In the genomic region with DNA sequence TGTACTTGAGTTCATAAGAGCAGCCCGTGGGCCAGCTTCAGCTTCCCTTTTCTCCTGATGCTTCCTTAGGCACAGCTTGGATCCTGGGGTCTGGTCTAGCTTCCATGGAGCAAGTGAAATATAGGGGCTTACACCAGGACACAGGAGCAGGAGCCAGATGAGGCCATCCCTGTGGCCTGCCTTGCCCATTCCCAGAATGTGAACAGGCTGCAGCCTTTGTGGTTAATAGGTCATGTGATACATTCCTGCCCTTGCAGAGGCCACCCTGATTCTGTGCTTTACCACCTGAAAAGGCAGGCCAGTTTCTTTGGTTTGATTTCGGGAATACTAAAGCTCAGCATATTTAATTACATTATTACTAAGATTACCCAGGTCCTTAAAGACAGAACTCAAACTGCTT, we compare ENCODE assay signal across 28 mouse cellular contexts. TPM values are rescaled to one million over a fixed set of nuclear protein-coding genes. Genes with fewer than 3 reads are reported as not detected.
"Had no signal": no experiment of that assay in that cellular context is flagged by ENCODE, and none has a peak within 500 bp of the region (broad histone marks: within the 10 kb centered on the region; RNA-seq: fewer than 3 reads in every experiment).

No protein-coding gene starts in this region.

- H3K27ac ChIP-seq: embryonic facial prominence, embryonic 10.5 days; embryonic facial prominence, embryonic 12.5 days; embryonic facial prominence, embryonic 13.5 days; embryonic facial prominence, embryonic 15.5 days; forebrain, embryonic 10.5 days; forebrain, embryonic 12.5 days; forebrain, embryonic 13.5 days; forebrain, embryonic 15.5 days; gastrocnemius, adult 2 months; heart, adult 2 months had no signal

- H3K9me3 ChIP-seq: embryonic facial prominence, embryonic 10.5 days; embryonic facial prominence, embryonic 12.5 days; embryonic facial prominence, embryonic 13.5 days; embryonic facial prominence, embryonic 15.5 days; forebrain, embryonic 10.5 days; forebrain, embryonic 12.5 days; forebrain, embryonic 13.5 days; forebrain, embryonic 15.5 days had no signal

- H3K27me3 ChIP-seq: embryonic facial prominence, embryonic 12.5 days; embryonic facial prominence, embryonic 13.5 days; embryonic facial prominence, embryonic 15.5 days; forebrain, embryonic 12.5 days; forebrain, embryonic 13.5 days; forebrain, embryonic 15.5 days had no signal

- DNase-seq: cerebellum, adult 2 months; cerebellum, adult 8-10 months; cerebellum, adult 9-10 months; cerebellum, adult 9-11 months; cerebellum, postnatal 10 days; cerebellum, postnatal 14 days; cerebellum, postnatal 25 days; cerebellum, postnatal 36 days; embryo, embryonic 11 days; forebrain, postnatal 0 days; gastrocnemius, adult 2 months; gastrocnemius, postnatal 10 days; gastrocnemius, postnatal 14 days; gastrocnemius, postnatal 25 days; gastrocnemius, postnatal 36 days; heart, adult 18-20 months; heart, adult 2 months had no signal

- ATAC-seq: forebrain, embryonic 13.5 days; forebrain, embryonic 14.5 days; forebrain, embryonic 15.5 days; forebrain, embryonic 16.5 days; forebrain, postnatal 0 days had no signal

- H3K4me1 ChIP-seq: embryonic facial prominence, embryonic 12.5 days; embryonic facial prominence, embryonic 13.5 days; embryonic facial prominence, embryonic 15.5 days; forebrain, embryonic 12.5 days; forebrain, embryonic 13.5 days; forebrain, embryonic 15.5 days had no signal

- H3K4me3 ChIP-seq: embryonic facial prominence, embryonic 10.5 days; embryonic facial prominence, embryonic 12.5 days; embryonic facial prominence, embryonic 13.5 days; embryonic facial prominence, embryonic 15.5 days; erythroblast, embryonic 14.5 days; forebrain, embryonic 10.5 days; forebrain, embryonic 12.5 days; forebrain, embryonic 13.5 days; forebrain, embryonic 15.5 days; gastrocnemius, adult 2 months; heart, adult 2 months had no signal

- H3K36me3 ChIP-seq: embryonic facial prominence, embryonic 12.5 days; forebrain, embryonic 10.5 days had no signal

- H3K9ac ChIP-seq: embryonic facial prominence, embryonic 12.5 days; embryonic facial prominence, embryonic 13.5 days; embryonic facial prominence, embryonic 15.5 days; forebrain, embryonic 12.5 days; forebrain, embryonic 13.5 days; forebrain, embryonic 15.5 days; forebrain, postnatal 0 days had no signal

- H3K4me2 ChIP-seq: embryonic facial prominence, embryonic 12.5 days; embryonic facial prominence, embryonic 13.5 days; embryonic facial prominence, embryonic 15.5 days; forebrain, embryonic 12.5 days; forebrain, embryonic 13.5 days; forebrain, embryonic 15.5 days had no signal

RNA-seq across cellular contexts. Expression of gene Id2, which starts 52.9 kb away (rescaled TPM):
- polyA plus RNA-seq: erythroblast, embryonic 14.5 days had no signal
